Mouse (Mus musculus): Measurements from ENCODE around the gene Tmem177.

Tmem177 gene

GRCm38 (mm10) chr1:119894936-119895335, 18.1 kb downstream of the Tmem177 start:
- CTCF ChIA-PET: interaction anchor here in 3 of 4 experiments (0.5 to 2.0 kb wide), 11 partner anchors 12 to 1096 kb away, joined by 3 to 8 read pairs (median 4); no protein-coding TSS in a partner anchor
- POLR2A ChIA-PET: interaction anchor here in 1 of 4 experiments (1.3 kb wide), 1 partner anchor 18 kb away, joined by 4 read pairs; the partner anchor contains the start of gene Tmem177

GRCm38 (mm10) chr1:119893600-119893999, 19.4 kb downstream of the Tmem177 start:
- ChIA-PET CTCF (interaction anchor here in 3 of 4 experiments (0.5 to 2.0 kb wide), 5 partner anchors 13 to 343 kb away, joined by 3 to 9 read pairs (median 5); no protein-coding TSS in a partner anchor), POLR2A (interaction anchor here in 2 of 4 experiments (0.6 kb wide), 2 partner anchors 10 to 23 kb away, joined by 5 to 6 read pairs; no protein-coding TSS in a partner anchor)

- CTCF ChIA-PET: interaction anchor here in 2 of 4 experiments (0.6 to 1.2 kb wide), 2 partner anchors 207 to 343 kb away, joined by 3 to 4 read pairs; no protein-coding TSS in a partner anchor
- POLR2A ChIA-PET: interaction anchor here in 1 of 4 experiments (0.6 kb wide), 1 partner anchor 10 kb away, joined by 5 read pairs; no protein-coding TSS in a partner anchor
Observed at GRCm38 (mm10) chr1:119892933-119893332, 20.1 kb downstream of the Tmem177 start.

GRCm38 (mm10) chr1:119891865-119892264, 21.1 kb downstream of the Tmem177 start:
- ChIA-PET CTCF (no interaction called here), POLR2A (no interaction called here)

- POLR2A ChIA-PET: no interaction called here
- CTCF ChIA-PET: no interaction called here
Observed at GRCm38 (mm10) chr1:119891149-119891548, 21.9 kb downstream of the Tmem177 start.

- POLR2A ChIA-PET: interaction anchor here in 1 of 4 experiments (1.0 to 1.3 kb wide), 2 partner anchors 11 to 18 kb away, joined by 3 to 4 read pairs; no protein-coding TSS in a partner anchor
Observed at GRCm38 (mm10) chr1:119889347-119889746, 23.7 kb downstream of the Tmem177 start.

GRCm38 (mm10) chr1:119886320-119886719, 26.7 kb downstream of the Tmem177 start:
- ChIA-PET POLR2A (no interaction called here), CTCF (no interaction called here)

More at GRCm38 (mm10) chr1:119889347-119889746, 23.7 kb downstream of the Tmem177 start:
- CTCF ChIA-PET: no interaction called here

- CTCF ChIA-PET: no interaction called here
- POLR2A ChIA-PET: no interaction called here
Observed at GRCm38 (mm10) chr1:119884272-119884671, 28.7 kb downstream of the Tmem177 start.

GRCm38 (mm10) chr1:119878909-119879308, 34.1 kb downstream of the Tmem177 start:
- POLR2A ChIA-PET: no interaction called here
- CTCF ChIA-PET: no interaction called here

GRCm38 (mm10) chr1:119877469-119877868, 35.5 kb downstream of the Tmem177 start:
- ChIA-PET CTCF (interaction anchor here in 1 of 4 experiments (0.7 kb wide), 1 partner anchor 18 kb away, joined by 3 read pairs; no protein-coding TSS in a partner anchor), POLR2A (no interaction called here)

- POLR2A ChIA-PET: interaction anchor here in 2 of 4 experiments (0.6 to 0.9 kb wide), 2 partner anchors 20 to 1512 kb away, joined by 3 to 9 read pairs; no protein-coding TSS in a partner anchor
- CTCF ChIA-PET: no interaction called here
Observed at GRCm38 (mm10) chr1:119868395-119869161, 44.4 kb downstream of the Tmem177 start.

GRCm38 (mm10) chr1:119867300-119867699, 45.7 kb downstream of the Tmem177 start:
- ChIA-PET POLR2A (no interaction called here), CTCF (interaction anchor here in 1 of 4 experiments (0.6 kb wide), 1 partner anchor 1163 kb away, joined by 3 read pairs; no protein-coding TSS in a partner anchor)

- POLR2A ChIA-PET: no interaction called here
- CTCF ChIA-PET: no interaction called here
Observed at GRCm38 (mm10) chr1:119865311-119865710, 47.7 kb downstream of the Tmem177 start.

GRCm38 (mm10) chr1:119863507-119864296, 49.3 kb downstream of the Tmem177 start:
- POLR2A ChIA-PET: interaction anchor here in 1 of 4 experiments (0.6 kb wide), 1 partner anchor 27 kb away, joined by 3 read pairs; no protein-coding TSS in a partner anchor
- CTCF ChIA-PET: interaction anchor here in 2 of 4 experiments (0.6 to 1.3 kb wide), 2 partner anchors 45 to 152 kb away, joined by 3 read pairs; no protein-coding TSS in a partner anchor

- POLR2A ChIA-PET: interaction anchor here in 2 of 4 experiments (0.9 to 1.2 kb wide), 2 partner anchors 17 to 128 kb away, joined by 3 to 4 read pairs; no protein-coding TSS in a partner anchor
Observed at GRCm38 (mm10) chr1:119859566-119859965, 53.4 kb downstream of the Tmem177 start.

More at GRCm38 (mm10) chr1:119859566-119859965, 53.4 kb downstream of the Tmem177 start:
- CTCF ChIA-PET: interaction anchor here in 1 of 4 experiments (0.6 kb wide), 1 partner anchor 1149 kb away, joined by 3 read pairs; no protein-coding TSS in a partner anchor

All from embryonic stem cell, embryonic (primary cell).